Mouse (Mus musculus) liver, adult 2 months (tissue): ENCODE data around the gene Hist1h2an. TPM values are rescaled to one million over a fixed set of nuclear protein-coding genes. Genes with fewer than 3 reads are reported as not detected.
"Not testable (repeated sequence)": the region's sequence is repeated elsewhere in the genome, so short reads cannot be mapped to it uniquely, and the experiment has no call there.

ENCODE experiments used
- DNase-seq: peaks from one replicate; pipeline ENCODE4 v3.0.0-alpha.2; 2011; ENCODE audit warnings: low read depth, low spot score; ENCODE audit errors: extremely low read depth
- H3K27ac ChIP-seq: fragments of 200-500 bp; replicated peaks from 2 replicates; pipeline ENCODE4 v1.5.1; 2012; ENCODE audit warnings: low read depth, mild to moderate bottlenecking, control low read depth, inconsistent platforms, low read length; ENCODE audit not compliant: insufficient read depth
- H3K27me3 ChIP-seq: fragments of 200-500 bp; 2 replicates; pipeline ENCODE4 v1.6.1; 2012; ENCODE audit warnings: mild to moderate bottlenecking, moderate library complexity, low read length, inconsistent platforms; ENCODE audit not compliant: control insufficient read depth, insufficient read depth
- H3K36me3 ChIP-seq: fragments of 200-500 bp; 2 replicates; pipeline ENCODE4 v1.6.1; 2012; ENCODE audit warnings: low read length, inconsistent platforms; ENCODE audit not compliant: control insufficient read depth, insufficient read depth
- H3K4me1 ChIP-seq: fragments of 200-500 bp; 2 replicates; pipeline ENCODE4 v1.6.1; 2011; ENCODE audit warnings: low read length; ENCODE audit not compliant: control insufficient read depth, insufficient read depth
- H3K4me3 ChIP-seq: fragments of 200-500 bp; 2 replicates; pipeline ENCODE4 v1.5.1; 2011; ENCODE audit warnings: low read depth, mild to moderate bottlenecking, control low read depth, low read length, moderate library complexity; ENCODE audit not compliant: insufficient read depth
- H3K79me2 ChIP-seq: fragments of 200-500 bp; 2 replicates; pipeline ENCODE4 v1.6.1; 2012; ENCODE audit warnings: inconsistent platforms, mild to moderate bottlenecking, low read length, moderate library complexity; ENCODE audit not compliant: control insufficient read depth, insufficient read depth
- H3K9ac ChIP-seq: fragments of 200-500 bp; 2 replicates; pipeline ENCODE4 v1.6.1; 2012; ENCODE audit warnings: low read depth, mild to moderate bottlenecking, control low read depth, inconsistent platforms, low read length
- CTCF ChIP-seq: fragments of 200-500 bp; IDR thresholded peaks from 2 replicates; pipeline ENCODE4 v1.5.1; 2011; ENCODE audit warnings: low read depth, low read length, control low read depth
- POLR2A ChIP-seq: fragments of 200-500 bp; IDR thresholded peaks from 2 replicates; pipeline ENCODE4 v1.6.1; 2011; ENCODE audit warnings: low read length, control low read depth; ENCODE audit not compliant: insufficient read depth; ENCODE audit errors: extremely low read depth
- WGBS: fragments of 180-500 bp; shearing (Covaris S2); methylation state at CpG from one replicate; pipeline ENCODE4 v1.1.7; 2018; 5-methylcytosine and 5-hydroxymethylcytosine counted together
- polyA plus RNA-seq: library from polyadenylated mRNA; depleted of rRNA; stranded (reverse); fragments of >200 nt; gene quantifications from 2 replicates; pipeline ENCODE4 v1.2.3, GENCODE M21; 2012
- total RNA-seq: library from RNA; depleted of rRNA; stranded (reverse); fragments of >200 nt; gene quantifications from 2 replicates; pipeline ENCODE4 v1.2.3, GENCODE M21; 2014

Hist1h2an gene
- total and polyA plus RNA-seq, 2 experiments: 8.7 TPM; not detected in 1

DNA sequence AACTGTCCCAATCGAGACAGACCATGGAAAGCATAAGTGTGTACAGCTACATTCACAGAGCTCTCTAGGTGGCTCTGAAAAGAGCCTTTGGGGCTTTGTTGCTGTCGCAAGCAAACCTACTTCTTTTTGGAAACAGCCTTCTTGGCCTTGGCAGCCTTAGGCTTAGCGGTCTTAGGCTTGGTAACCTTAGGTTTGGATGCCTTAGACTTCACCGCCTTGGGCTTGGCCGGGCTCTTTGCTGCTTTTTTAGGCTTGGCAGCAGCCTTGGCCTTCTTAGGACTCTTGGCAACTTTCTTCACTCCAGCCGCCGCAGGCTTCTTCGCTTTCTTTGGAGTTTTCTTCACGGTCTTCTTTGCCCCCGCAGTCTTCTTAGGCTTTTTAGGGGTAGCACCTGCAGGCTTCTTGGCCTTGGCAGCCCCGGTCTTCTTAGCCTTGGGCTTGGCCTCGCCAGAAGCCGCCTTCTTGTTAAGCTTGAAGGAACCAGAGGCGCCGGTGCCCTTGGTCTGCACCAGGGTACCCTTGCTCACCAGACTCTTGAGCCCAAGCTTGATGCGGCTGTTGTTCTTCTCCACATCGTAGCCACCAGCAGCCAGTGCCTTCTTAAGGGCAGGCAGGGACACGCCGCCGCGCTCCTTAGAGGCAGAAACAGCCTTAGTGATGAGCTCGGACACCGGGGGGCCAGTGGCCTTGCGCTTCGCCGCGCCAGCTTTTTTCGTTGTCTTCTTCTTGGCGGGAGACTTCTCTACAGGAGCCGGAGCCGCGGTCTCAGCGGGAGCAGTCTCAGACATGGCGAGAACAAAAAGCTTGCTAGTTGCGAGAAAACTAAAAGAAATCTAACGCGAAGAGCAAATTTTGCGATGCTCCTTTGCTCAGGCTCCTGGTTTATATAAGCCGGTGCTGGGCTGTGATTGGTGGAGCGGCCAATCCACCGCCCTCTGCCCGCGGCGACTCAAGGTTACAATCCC, 7.0 kb downstream of the Hist1h2an start, which contains the start of gene Hist1h1b:
Gene Hist1h1b (minus strand): TSS at position 859 of the 965 bp plus-strand sequence.
- peaks cover 7% of the 10 kb centered on the region for H3K4me1 ChIP-seq
- peak; percentile 31 for DNase-seq
- no peaks in the 10 kb centered on the region for H3K27me3 ChIP-seq
- TF ChIP-seq POLR2A (0 out of 2 replicates have a peak, but pooled peaks have one; percentile 30), CTCF (no peak)
- no peaks in the 10 kb centered on the region for H3K36me3 ChIP-seq
- peak within 1 kb of the TSS; percentile 57 for H3K4me3 ChIP-seq
- H3K79me2 ChIP-seq: no peaks in the 10 kb centered on the region
- peak within 1 kb of the TSS; percentile 69 for H3K9ac ChIP-seq
- WGBS: 1% methylated on average over 44 of the region's 44 CpGs
- H3K27ac ChIP-seq: no peak within 1 kb of the TSS

GRCm38 (mm10) chr13:21778814-21779766, 7.9 kb downstream of the Hist1h2an start:
- Histone ChIP-seq H3K4me3 (peak overlapping the region; percentile 57), H3K27ac (peak overlapping the region; percentile 8; the same call in 1 of the 2 replicates), H3K27me3 (no peaks in the 10 kb centered on the region), H3K36me3 (no peaks in the 10 kb centered on the region), H3K79me2 (no peaks in the 10 kb centered on the region), H3K4me1 (peaks cover 7% of the 10 kb centered on the region), H3K9ac (peak overlapping the region; percentile 69)
- DNase-seq: peak; percentile 68
- WGBS: 3% methylated on average over 33 of the region's 33 CpGs
- TF ChIP-seq POLR2A (no peak), CTCF (no peak)

- Histone ChIP-seq H3K79me2 (no peaks in the 10 kb centered on the region), H3K27ac (no peak overlapping the region), H3K36me3 (no peaks in the 10 kb centered on the region), H3K9ac (no peak overlapping the region), H3K27me3 (no peaks in the 10 kb centered on the region), H3K4me1 (peaks cover 5% of the 10 kb centered on the region), H3K4me3 (no peak overlapping the region)
- no peak for TF ChIP-seq CTCF
- TF ChIP-seq POLR2A: no peak
- DNase-seq: no peak
- 87% methylated on average over 1 of the region's 1 CpGs for WGBS
Measured at GRCm38 (mm10) chr13:21755707-21756106, 31.3 kb downstream of the Hist1h2an start.

GRCm38 (mm10) chr13:21754294-21755001, 32.6 kb downstream of the Hist1h2an start:
- H3K9ac ChIP-seq, H3K27ac ChIP-seq, H3K79me2 ChIP-seq, H3K36me3 ChIP-seq, H3K4me1 ChIP-seq, H3K27me3 ChIP-seq, DNase-seq: not testable (repeated sequence)
- under 1% methylated on average over 16 of the region's 26 CpGs for WGBS
- peak overlapping the region; percentile 40; the same call in 1 of the 2 replicates for H3K4me3 ChIP-seq

GRCm38 (mm10) chr13:21753524-21754285, 33.3 kb downstream of the Hist1h2an start, which contains the start of the genes Hist1h2ak and Hist1h2bn:
Gene Hist1h2ak, minus strand, starts transcription at chr13:21753827.
Gene Hist1h2bn, plus strand, starts transcription at chr13:21754123.
- WGBS: under 1% methylated on average over 48 of the region's 50 CpGs
- Histone ChIP-seq H3K27ac (peak within 1 kb of the TSS; percentile 81), H3K9ac (peak within 1 kb of the TSS; percentile 77), H3K4me3 (peak within 1 kb of the TSS; percentile 97)
- H3K36me3 ChIP-seq, H3K4me1 ChIP-seq, H3K27me3 ChIP-seq, H3K79me2 ChIP-seq: not testable (repeated sequence)
- peak; percentile 80 for DNase-seq
- TF ChIP-seq POLR2A: 0 out of 2 replicates have a peak, but pooled peaks have one; percentile 35
